Mouse (Mus musculus) midbrain, embryonic 12.5 days (tissue): ENCODE results near the gene Casq2. TPM values are rescaled to one million over a fixed set of nuclear protein-coding genes. Genes with fewer than 3 reads are reported as not detected.

Source experiments
- ATAC-seq: fragments of 200-750 bp; cut with Nextera tagmentation; 2 replicates; pipeline ENCODE4 v1.8.0; 2017; ENCODE audit warnings: low read depth, moderate TSS enrichment, moderate library complexity; ENCODE audit not compliant: low FRiP score
- H3K27ac ChIP-seq: fragments of 300-500 bp; sonication (generic); replicated peaks from 2 replicates; pipeline ENCODE4 v1.5.1; 2016; ENCODE audit warnings: mild to moderate bottlenecking
- H3K27me3 ChIP-seq: fragments of 300-500 bp; sonication (generic); 2 replicates; pipeline ENCODE4 v1.6.1; 2016; ENCODE audit warnings: mild to moderate bottlenecking
- H3K36me3 ChIP-seq: fragments of 300-500 bp; sonication (generic); 2 replicates; pipeline ENCODE4 v1.6.1; 2016
- H3K4me1 ChIP-seq: fragments of 300-500 bp; sonication (generic); 2 replicates; pipeline ENCODE4 v1.6.1; 2016
- H3K4me2 ChIP-seq: fragments of 300-500 bp; sonication (generic); replicated peaks from 2 replicates; pipeline ENCODE4 v1.6.1; 2016; ENCODE audit warnings: mild to moderate bottlenecking, moderate library complexity
- H3K4me3 ChIP-seq: fragments of 300-500 bp; sonication (generic); 2 replicates; pipeline ENCODE4 v1.5.1; 2016; ENCODE audit warnings: mild to moderate bottlenecking
- H3K9ac ChIP-seq: fragments of 300-500 bp; sonication (generic); replicated peaks from 2 replicates; pipeline ENCODE4 v1.6.1; 2016; ENCODE audit warnings: mild to moderate bottlenecking, moderate library complexity
- H3K9me3 ChIP-seq: fragments of 300-500 bp; sonication (generic); 2 replicates; pipeline ENCODE4 v1.6.1; 2016; ENCODE audit warnings: mild to moderate bottlenecking
- WGBS: fragments of 180-500 bp; shearing (Covaris S2); methylation state at CpG from one replicate; pipeline ENCODE4 v1.1.7; 2016; 5-methylcytosine and 5-hydroxymethylcytosine counted together
- polyA plus RNA-seq: library from polyadenylated mRNA; unstranded; fragments of >200 nt; fragmentation: Nextera tagmentation; extraction: Ambion mirVana; gene quantifications from 2 replicates; pipeline ENCODE4 v1.2.1, GENCODE M21; 2016

The Casq2 gene
- polyA plus RNA-seq, 1 experiment from 2014 or later, result 0.13 TPM

DNA sequence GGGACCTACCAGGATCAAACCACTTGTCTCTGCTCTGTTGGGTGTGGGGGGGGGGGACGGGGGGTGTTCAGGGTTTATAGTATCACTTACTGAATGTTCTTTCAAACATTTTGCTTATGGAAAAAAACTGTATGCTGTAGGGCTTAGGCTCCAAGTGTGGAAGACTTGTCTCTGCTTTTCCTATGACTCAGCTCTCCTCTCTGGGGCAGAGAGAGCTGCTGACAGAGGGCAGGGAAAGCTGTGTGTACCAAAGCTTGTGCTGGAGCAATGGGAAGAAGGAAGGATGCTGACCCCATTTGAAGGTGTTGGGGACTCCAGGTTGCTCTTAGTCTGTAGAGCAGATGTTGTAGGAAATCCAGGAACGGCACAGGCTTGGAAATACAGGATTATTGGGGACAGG is 55.2 kb downstream of the Casq2 start:
- ATAC-seq, result no peak
- Histone ChIP-seq H3K4me3 (no peak overlapping the region), H3K4me1 (peaks cover 9% of the 10 kb centered on the region; the same call in 1 of the 2 replicates), H3K4me2 (no peak overlapping the region), H3K36me3 (no peaks in the 10 kb centered on the region), H3K9ac (no peak overlapping the region), H3K9me3 (no peaks in the 10 kb centered on the region), H3K27ac (no peak overlapping the region), H3K27me3 (peaks cover 60% of the 10 kb centered on the region)
- 66% methylated on average over 2 of the region's 2 CpGs for WGBS

- Histone ChIP-seq H3K4me1 (peaks cover 12% of the 10 kb centered on the region), H3K27ac (no peak overlapping the region), H3K4me2 (no peak overlapping the region), H3K27me3 (peaks cover 56% of the 10 kb centered on the region), H3K9me3 (no peaks in the 10 kb centered on the region), H3K4me3 (no peak overlapping the region), H3K9ac (no peak overlapping the region), H3K36me3 (no peaks in the 10 kb centered on the region)
- no peak for ATAC-seq
- WGBS, result 49% methylated on average over 6 of the region's 6 CpGs
Observed at GRCm38 (mm10) chr3:102141893-102142292, 55.7 kb downstream of the Casq2 start.

- Histone ChIP-seq H3K36me3 (no peaks in the 10 kb centered on the region), H3K27me3 (peaks cover 46% of the 10 kb centered on the region), H3K27ac (no peak overlapping the region), H3K9me3 (no peaks in the 10 kb centered on the region), H3K9ac (no peak overlapping the region), H3K4me1 (peaks cover 19% of the 10 kb centered on the region), H3K4me2 (no peak overlapping the region), H3K4me3 (no peak overlapping the region)
- 94% methylated on average over 4 of the region's 4 CpGs for WGBS
- no peak for ATAC-seq
Observed at GRCm38 (mm10) chr3:102142947-102143346, 56.7 kb downstream of the Casq2 start.

GRCm38 (mm10) chr3:102143536-102143935 is 57.3 kb downstream of the Casq2 start:
- WGBS, result 86% methylated on average over 3 of the region's 3 CpGs
- H3K27me3 ChIP-seq, result peaks cover 40% of the 10 kb centered on the region
- ATAC-seq, result no peak

GRCm38 (mm10) chr3:102144401-102144800 is 58.2 kb downstream of the Casq2 start:
- Histone ChIP-seq H3K4me2 (no peak overlapping the region), H3K9me3 (no peaks in the 10 kb centered on the region), H3K4me3 (no peak overlapping the region), H3K36me3 (no peaks in the 10 kb centered on the region), H3K27me3 (peaks cover 35% of the 10 kb centered on the region), H3K9ac (no peak overlapping the region), H3K27ac (no peak overlapping the region), H3K4me1 (peaks cover 19% of the 10 kb centered on the region)
- 98% methylated on average over 4 of the region's 4 CpGs for WGBS
- no peak for ATAC-seq

More at GRCm38 (mm10) chr3:102143536-102143935, 57.3 kb downstream of the Casq2 start:
- peaks cover 19% of the 10 kb centered on the region for H3K4me1 ChIP-seq
- no peaks in the 10 kb centered on the region for H3K36me3 ChIP-seq
- no peak overlapping the region for H3K9ac ChIP-seq
- H3K9me3 ChIP-seq, result no peaks in the 10 kb centered on the region
- H3K4me3 ChIP-seq, result no peak overlapping the region
- no peak overlapping the region for H3K4me2 ChIP-seq
- no peak overlapping the region for H3K27ac ChIP-seq

DNA sequence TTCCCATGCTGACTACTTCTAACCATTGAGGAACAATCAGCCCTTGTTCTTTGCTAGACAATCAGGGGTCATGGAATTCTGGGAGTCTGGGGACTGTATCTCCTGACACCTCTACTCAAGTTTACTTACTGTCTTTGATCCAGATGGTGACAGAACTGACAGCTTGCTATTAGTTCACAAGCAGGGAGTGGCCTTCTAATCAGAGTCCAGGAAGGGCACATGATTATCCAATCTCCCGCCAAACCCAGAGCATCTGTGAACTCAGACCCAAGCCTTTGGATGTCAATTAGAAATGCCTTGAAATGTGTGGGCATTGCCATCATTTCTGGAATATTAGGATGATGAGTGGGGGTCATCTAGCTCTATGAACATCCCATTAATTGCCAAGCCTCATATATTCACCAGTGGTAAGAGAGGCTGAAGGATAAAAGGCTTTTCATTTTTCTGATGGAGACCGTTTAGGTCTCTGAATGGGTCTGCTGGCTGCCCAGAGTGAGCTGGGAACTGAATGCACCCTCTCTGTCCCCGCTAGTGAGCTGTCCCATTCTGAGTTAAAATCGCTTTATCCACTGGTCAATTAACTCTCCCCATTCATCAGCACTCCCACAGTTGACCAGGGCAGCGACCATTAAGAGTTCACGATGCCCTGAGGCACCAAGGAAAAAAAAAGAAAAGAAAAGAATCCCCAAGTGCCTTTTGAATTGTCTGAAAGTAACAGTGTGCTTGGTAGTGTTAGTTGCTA is 59.6 kb downstream of the Casq2 start:
- Histone ChIP-seq H3K27ac (no peak overlapping the region), H3K4me1 (peaks cover 19% of the 10 kb centered on the region), H3K9me3 (no peaks in the 10 kb centered on the region), H3K9ac (no peak overlapping the region), H3K4me2 (no peak overlapping the region), H3K4me3 (no peak overlapping the region), H3K36me3 (no peaks in the 10 kb centered on the region), H3K27me3 (peaks cover 37% of the 10 kb centered on the region)
- 34% methylated on average over 6 of the region's 6 CpGs for WGBS
- ATAC-seq, result no peak

DNA sequence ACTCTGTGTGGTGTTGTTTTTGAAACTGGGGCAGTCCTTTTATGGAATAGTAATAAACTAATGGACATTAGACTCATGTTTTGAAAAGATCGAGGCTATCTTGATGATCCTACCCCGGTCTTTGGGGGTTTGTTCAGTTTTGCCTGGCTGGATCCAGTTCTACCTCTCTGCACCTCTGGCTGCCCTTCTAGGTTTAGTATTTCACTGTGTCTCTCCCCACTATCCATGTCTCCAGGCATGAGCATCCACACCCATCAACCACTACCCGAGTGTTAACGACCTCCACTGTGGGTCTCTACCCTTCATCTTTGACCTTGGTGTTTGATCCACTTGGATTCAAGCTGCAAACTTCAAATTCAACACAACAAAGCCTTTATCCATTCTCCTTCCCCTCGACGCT is 60.2 kb downstream of the Casq2 start:
- Histone ChIP-seq H3K36me3 (no peaks in the 10 kb centered on the region), H3K9me3 (no peaks in the 10 kb centered on the region), H3K4me1 (peaks cover 19% of the 10 kb centered on the region), H3K9ac (no peak overlapping the region), H3K4me2 (no peak overlapping the region), H3K27ac (0 out of 2 replicates have a peak overlapping the region, but pooled peaks have one; percentile 32), H3K4me3 (no peak overlapping the region), H3K27me3 (peaks cover 40% of the 10 kb centered on the region)
- WGBS, result 60% methylated on average over 6 of the region's 6 CpGs
- ATAC-seq, result 0 out of 2 replicates have a peak, but pooled peaks have one; percentile 23

- no peak overlapping the region for H3K9ac ChIP-seq
- H3K36me3 ChIP-seq, result no peaks in the 10 kb centered on the region
- ATAC-seq, result peak; percentile 32; the same call in 1 of the 2 replicates
- no peaks in the 10 kb centered on the region for H3K9me3 ChIP-seq
- H3K27me3 ChIP-seq, result peaks cover 38% of the 10 kb centered on the region
- 0 out of 2 replicates have a peak overlapping the region, but pooled peaks have one; percentile 21 for H3K4me2 ChIP-seq
- WGBS, result 70% methylated on average over 4 of the region's 4 CpGs
- peaks cover 19% of the 10 kb centered on the region for H3K4me1 ChIP-seq
- H3K27ac ChIP-seq, result peak overlapping the region; percentile 32; the same call in 1 of the 2 replicates
- no peak overlapping the region for H3K4me3 ChIP-seq
Observed at GRCm38 (mm10) chr3:102147189-102147588, 61.0 kb downstream of the Casq2 start.

DNA sequence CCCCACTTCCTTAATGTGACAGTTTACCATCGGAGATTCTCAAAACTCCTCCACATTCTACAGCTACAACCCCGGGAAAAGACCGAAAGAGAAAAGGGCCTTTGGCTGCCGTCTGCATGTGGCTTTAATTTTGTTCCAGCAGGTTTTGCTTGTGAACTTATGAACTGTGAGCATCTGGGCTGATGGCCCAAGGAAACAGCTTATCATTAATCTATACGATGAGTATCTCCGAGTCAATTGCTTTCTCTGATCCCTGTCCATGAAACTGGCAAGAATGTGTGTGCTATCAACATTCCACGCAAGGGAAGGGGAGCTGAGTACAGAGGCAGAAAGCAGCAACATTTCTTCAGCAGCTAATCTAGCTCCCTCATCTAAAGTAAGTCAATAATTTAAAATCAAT is 63.7 kb downstream of the Casq2 start:
- peaks cover 27% of the 10 kb centered on the region for H3K4me1 ChIP-seq
- H3K4me3 ChIP-seq, result no peak overlapping the region
- H3K27me3 ChIP-seq, result peaks cover 49% of the 10 kb centered on the region
- no peaks in the 10 kb centered on the region for H3K36me3 ChIP-seq
- no peak for ATAC-seq
- H3K4me2 ChIP-seq, result no peak overlapping the region
- no peaks in the 10 kb centered on the region for H3K9me3 ChIP-seq
- 77% methylated on average over 7 of the region's 7 CpGs for WGBS
- H3K27ac ChIP-seq, result no peak overlapping the region
- H3K9ac ChIP-seq, result no peak overlapping the region

- ATAC-seq, result no peak
Observed at GRCm38 (mm10) chr3:102151850-102152249, 65.6 kb downstream of the Casq2 start.

DNA sequence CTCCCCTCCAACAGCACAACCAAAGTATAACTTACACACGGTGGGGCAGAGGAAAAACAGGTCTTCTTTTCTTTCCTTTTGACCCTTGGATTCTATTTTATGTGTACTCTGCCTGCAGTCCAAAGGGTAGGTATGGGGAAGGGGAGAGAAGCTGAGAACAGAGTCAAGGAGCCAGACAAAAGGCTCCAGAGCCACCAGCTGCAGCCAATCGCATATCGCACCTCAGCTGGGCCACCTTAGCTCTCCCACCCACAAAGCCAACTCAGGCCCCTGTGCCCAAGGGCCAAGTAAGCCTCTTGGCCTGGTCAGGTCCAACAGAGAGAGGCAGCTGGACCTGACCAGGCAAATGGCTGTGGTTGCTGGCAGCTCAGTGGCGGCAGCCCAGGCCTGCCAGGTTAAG is 66.3 kb downstream of the Casq2 start:
- peaks cover 46% of the 10 kb centered on the region for H3K27me3 ChIP-seq
- ATAC-seq, result peak; percentile 34; the same call in 1 of the 2 replicates
- 19% methylated on average over 4 of the region's 4 CpGs for WGBS

More at GRCm38 (mm10) chr3:102151850-102152249, 65.6 kb downstream of the Casq2 start:
- peaks cover 40% of the 10 kb centered on the region for H3K27me3 ChIP-seq
- no peak overlapping the region for H3K9ac ChIP-seq
- WGBS, result 20% methylated on average over 4 of the region's 4 CpGs
- H3K27ac ChIP-seq, result no peak overlapping the region
- no peaks in the 10 kb centered on the region for H3K36me3 ChIP-seq
- H3K4me3 ChIP-seq, result no peak overlapping the region
- peaks cover 15% of the 10 kb centered on the region for H3K4me1 ChIP-seq
- H3K9me3 ChIP-seq, result no peaks in the 10 kb centered on the region
- H3K4me2 ChIP-seq, result no peak overlapping the region

GRCm38 (mm10) chr3:102152872-102153271 is 66.7 kb downstream of the Casq2 start:
- 8% methylated on average over 4 of the region's 4 CpGs for WGBS
- H3K27ac ChIP-seq, result no peak overlapping the region
- ATAC-seq, result no peak
- H3K4me2 ChIP-seq, result no peak overlapping the region
- H3K36me3 ChIP-seq, result no peaks in the 10 kb centered on the region
- H3K9ac ChIP-seq, result no peak overlapping the region
- no peak overlapping the region for H3K4me3 ChIP-seq
- H3K27me3 ChIP-seq, result peaks cover 46% of the 10 kb centered on the region
- H3K4me1 ChIP-seq, result peaks cover 9% of the 10 kb centered on the region; the same call in 1 of the 2 replicates
- no peaks in the 10 kb centered on the region for H3K9me3 ChIP-seq

More for the DNA sequence above, 66.3 kb downstream of the Casq2 start:
- Histone ChIP-seq H3K9ac (0 out of 2 replicates have a peak overlapping the region, but pooled peaks have one; percentile 11), H3K4me1 (peaks cover 9% of the 10 kb centered on the region; the same call in 1 of the 2 replicates), H3K36me3 (no peaks in the 10 kb centered on the region), H3K27ac (no peak overlapping the region), H3K9me3 (no peaks in the 10 kb centered on the region), H3K4me3 (no peak overlapping the region), H3K4me2 (no peak overlapping the region)
